Mouse (Mus musculus) midbrain, embryonic 12.5 days (tissue): ENCODE data around the gene Vmn2r37. TPM values are rescaled to one million over a fixed set of nuclear protein-coding genes. Genes with fewer than 3 reads are reported as not detected.
"Not testable (repeated sequence)": the region's sequence is repeated elsewhere in the genome, so short reads cannot be mapped to it uniquely, and the experiment has no call there.

ENCODE experiments used
- ATAC-seq: fragments of 200-750 bp; cut with Nextera tagmentation; 2 replicates; pipeline ENCODE4 v1.8.0; 2017; ENCODE audit warnings: low read depth, moderate TSS enrichment, moderate library complexity; ENCODE audit not compliant: low FRiP score
- H3K27ac ChIP-seq: fragments of 300-500 bp; sonication (generic); replicated peaks from 2 replicates; pipeline ENCODE4 v1.5.1; 2016; ENCODE audit warnings: mild to moderate bottlenecking
- H3K27me3 ChIP-seq: fragments of 300-500 bp; sonication (generic); 2 replicates; pipeline ENCODE4 v1.6.1; 2016; ENCODE audit warnings: mild to moderate bottlenecking
- H3K36me3 ChIP-seq: fragments of 300-500 bp; sonication (generic); 2 replicates; pipeline ENCODE4 v1.6.1; 2016
- H3K4me1 ChIP-seq: fragments of 300-500 bp; sonication (generic); 2 replicates; pipeline ENCODE4 v1.6.1; 2016
- H3K4me2 ChIP-seq: fragments of 300-500 bp; sonication (generic); replicated peaks from 2 replicates; pipeline ENCODE4 v1.6.1; 2016; ENCODE audit warnings: mild to moderate bottlenecking, moderate library complexity
- H3K4me3 ChIP-seq: fragments of 300-500 bp; sonication (generic); 2 replicates; pipeline ENCODE4 v1.5.1; 2016; ENCODE audit warnings: mild to moderate bottlenecking
- H3K9ac ChIP-seq: fragments of 300-500 bp; sonication (generic); replicated peaks from 2 replicates; pipeline ENCODE4 v1.6.1; 2016; ENCODE audit warnings: mild to moderate bottlenecking, moderate library complexity
- H3K9me3 ChIP-seq: fragments of 300-500 bp; sonication (generic); 2 replicates; pipeline ENCODE4 v1.6.1; 2016; ENCODE audit warnings: mild to moderate bottlenecking
- WGBS: fragments of 180-500 bp; shearing (Covaris S2); methylation state at CpG from one replicate; pipeline ENCODE4 v1.1.7; 2016; 5-methylcytosine and 5-hydroxymethylcytosine counted together
- polyA plus RNA-seq: library from polyadenylated mRNA; unstranded; fragments of >200 nt; fragmentation: Nextera tagmentation; extraction: Ambion mirVana; gene quantifications from 2 replicates; pipeline ENCODE4 v1.2.1, GENCODE M21; 2016

Vmn2r37 gene
- not detected in 2 replicates for polyA plus RNA-seq

DNA sequence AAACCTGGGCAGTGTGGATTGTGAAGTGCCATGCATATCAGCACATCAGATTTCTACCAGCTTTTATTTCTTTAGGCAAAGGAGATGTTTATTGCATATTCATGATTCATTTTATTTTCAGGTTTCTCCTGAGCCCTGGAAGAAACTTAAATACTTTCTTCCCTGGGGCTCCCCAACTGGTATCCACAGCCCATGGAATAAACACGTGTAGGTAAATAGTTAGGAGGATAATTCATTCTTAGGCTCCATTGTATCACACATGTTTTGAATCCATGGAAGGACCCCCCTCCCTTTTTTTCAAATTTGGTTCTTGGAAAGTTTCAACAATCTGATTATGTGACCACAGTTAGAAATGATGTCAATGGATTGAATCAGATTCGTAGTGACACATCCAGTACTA, at the start of gene Vmn2r37:
TSS of gene Vmn2r37 (minus strand) at position 101 of the 400 bp plus-strand sequence.
- not testable (repeated sequence) for H3K27me3 ChIP-seq, H3K9ac ChIP-seq, H3K4me2 ChIP-seq, H3K4me1 ChIP-seq, H3K36me3 ChIP-seq, H3K9me3 ChIP-seq, H3K27ac ChIP-seq, H3K4me3 ChIP-seq, ATAC-seq
- WGBS, result 49% methylated on average over 2 of the region's 2 CpGs

Other genes starting within 250 kb of the Vmn2r37 start
- gene Vmn2r39, start 192.9 kb downstream of the Vmn2r37 start, polyA plus RNA-seq, result not detected in 2 replicates
- gene Vmn2r38, start 125.8 kb downstream of the Vmn2r37 start, polyA plus RNA-seq, result not detected in 2 replicates